Mouse (Mus musculus) myocyte (in vitro differentiated cells): Measurements from ENCODE around the gene Lrfn2.

Experiments
- CEBPB ChIP-seq: IDR thresholded peaks from 2 replicates; pipeline ENCODE4 v1.6.1; 2011; ENCODE audit warnings: mild to moderate bottlenecking, moderate library complexity; ENCODE audit not compliant: poor library complexity, insufficient read depth, severe bottlenecking
- E2F4 ChIP-seq: IDR thresholded peaks from one replicate; pipeline ENCODE4 v1.6.1; 2011; ENCODE audit warnings: mild to moderate bottlenecking, control low read depth, moderate library complexity; ENCODE audit not compliant: insufficient read depth
- MAX ChIP-seq: IDR thresholded peaks from one replicate; pipeline ENCODE4 v1.6.1; 2011; ENCODE audit warnings: low read depth, mild to moderate bottlenecking, control low read depth
- MYOD1 ChIP-seq, 3 experiments: IDR thresholded peaks; one replicate each; pipeline ENCODE4 v1.6.1; 2011; ENCODE audit warnings: control low read depth in 2 of 3, low read depth in 2 of 3, mild to moderate bottlenecking in 2 of 3, moderate library complexity in 1 of 3; ENCODE audit not compliant: insufficient read length in 2 of 3, control insufficient read depth in 1 of 3
- MYOG ChIP-seq, 3 experiments: IDR thresholded peaks; one replicate each; pipeline ENCODE4 v1.6.1; 2011; ENCODE audit warnings: control low read depth in 2 of 3, low read depth in 2 of 3, mild to moderate bottlenecking in 2 of 3; ENCODE audit not compliant: insufficient read length in 2 of 3, control insufficient read depth in 1 of 3, insufficient read depth in 1 of 3
- POLR2A ChIP-seq: IDR thresholded peaks from one replicate; pipeline ENCODE4 v1.6.1; 2011; ENCODE audit warnings: low read depth, mild to moderate bottlenecking, control low read depth, moderate library complexity; ENCODE audit not compliant: insufficient read length
- POLR2AphosphoS2 ChIP-seq: IDR thresholded peaks from one replicate; pipeline ENCODE4 v1.6.1; 2011; ENCODE audit warnings: low read depth, control low read depth; ENCODE audit not compliant: insufficient read length
- REST ChIP-seq: IDR thresholded peaks from one replicate; pipeline ENCODE4 v1.6.1; 2011; ENCODE audit warnings: mild to moderate bottlenecking, control low read depth, moderate library complexity; ENCODE audit not compliant: insufficient read depth, insufficient read length
- SRF ChIP-seq: IDR thresholded peaks from one replicate; pipeline ENCODE4 v1.6.1; 2011; ENCODE audit warnings: low read depth; ENCODE audit not compliant: control insufficient read depth, insufficient read length
- TCF12 ChIP-seq: IDR thresholded peaks from one replicate; pipeline ENCODE4 v1.6.1; 2011; ENCODE audit warnings: mild to moderate bottlenecking, control low read depth; ENCODE audit not compliant: poor library complexity, insufficient read depth, severe bottlenecking
- TCF3 ChIP-seq: IDR thresholded peaks from one replicate; pipeline ENCODE4 v1.6.1; 2011; ENCODE audit warnings: low read depth, control low read depth; ENCODE audit not compliant: insufficient read length
- USF1 ChIP-seq: IDR thresholded peaks from one replicate; pipeline ENCODE4 v1.6.1; 2011; ENCODE audit warnings: low read depth, mild to moderate bottlenecking, control low read depth, moderate library complexity

DNA sequence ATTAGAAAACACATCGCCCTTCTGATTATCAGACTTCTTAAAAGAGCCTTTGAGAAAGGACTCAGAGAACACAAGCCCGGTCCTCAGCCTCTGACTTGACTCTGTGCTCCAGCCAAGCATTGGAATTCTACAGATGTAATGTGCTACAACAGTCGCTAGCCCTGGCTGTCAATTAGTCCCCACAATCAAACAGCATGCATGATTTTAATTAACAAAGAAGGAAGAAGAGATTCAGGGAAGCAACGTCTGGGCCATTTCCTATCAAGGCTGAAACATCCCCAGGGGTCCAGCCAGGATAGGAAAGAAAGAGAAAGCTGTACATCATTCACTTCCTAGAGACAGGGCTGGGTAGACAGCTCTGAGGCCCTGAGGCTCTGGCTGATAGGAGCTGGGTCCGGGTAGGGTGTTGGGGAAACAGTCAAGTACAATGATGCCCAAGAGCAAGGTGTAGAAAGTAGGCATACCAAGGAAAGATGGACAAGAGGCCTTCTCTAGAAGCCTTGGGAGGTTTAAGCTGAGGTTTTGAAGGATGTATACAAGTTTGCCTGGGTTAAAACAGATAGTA, 101.6 kb downstream of the Lrfn2 start:
- TF ChIP-seq POLR2A: no peak
- no peak for TF ChIP-seq POLR2AphosphoS2
- TF ChIP-seq TCF12: no peak
- no peak for TF ChIP-seq MYOD1 (IDR thresholded peaks at IDR 0.05; ENCODE audit: control insufficient read depth in 1 of 3, insufficient read length in 2 of 3, low read depth in 2 of 3)
- no peak for TF ChIP-seq E2F4
- no peak for TF ChIP-seq MYOG (IDR thresholded peaks at IDR 0.05; ENCODE audit: control insufficient read depth in 1 of 3, insufficient read depth in 1 of 3, insufficient read length in 2 of 3, low read depth in 2 of 3)
- TF ChIP-seq USF1: no peak
- TF ChIP-seq SRF: no peak
- no peak for TF ChIP-seq MAX
- TF ChIP-seq TCF3: no peak
- TF ChIP-seq REST: no peak
- no peak for TF ChIP-seq CEBPB
